Mouse (Mus musculus) forebrain, embryonic 13.5 days (tissue): ENCODE data around the gene Smim5. TPM values are rescaled to one million over a fixed set of nuclear protein-coding genes. Genes with fewer than 3 reads are reported as not detected.

Experiments
- ATAC-seq: fragments of 200-750 bp; cut with Nextera tagmentation; 2 replicates; pipeline ENCODE4 v1.8.0; 2017
- H3K27ac ChIP-seq: fragments of 300-500 bp; sonication (generic); 2 replicates; pipeline ENCODE4 v1.5.1; 2015; ENCODE audit warnings: inconsistent platforms, mild to moderate bottlenecking, moderate library complexity
- H3K27me3 ChIP-seq: fragments of 300-500 bp; sonication (generic); 2 replicates; pipeline ENCODE4 v1.6.1; 2015; ENCODE audit warnings: mild to moderate bottlenecking, inconsistent platforms
- H3K36me3 ChIP-seq: fragments of 300-500 bp; sonication (generic); 2 replicates; pipeline ENCODE4 v1.6.1; 2015; ENCODE audit warnings: mild to moderate bottlenecking, inconsistent platforms; ENCODE audit not compliant: poor library complexity, severe bottlenecking
- H3K4me1 ChIP-seq: fragments of 300-500 bp; sonication (generic); 2 replicates; pipeline ENCODE4 v1.6.1; 2015; ENCODE audit warnings: inconsistent platforms
- H3K4me2 ChIP-seq: fragments of 300-500 bp; sonication (generic); 2 replicates; pipeline ENCODE4 v1.6.1; 2015; ENCODE audit warnings: inconsistent platforms, mild to moderate bottlenecking, moderate library complexity
- H3K4me3 ChIP-seq: fragments of 300-500 bp; sonication (generic); 2 replicates; pipeline ENCODE4 v1.5.1; 2015; ENCODE audit warnings: mild to moderate bottlenecking, inconsistent platforms
- H3K9ac ChIP-seq: fragments of 300-500 bp; sonication (generic); 2 replicates; pipeline ENCODE4 v1.6.1; 2015; ENCODE audit warnings: mild to moderate bottlenecking, inconsistent platforms
- H3K9me3 ChIP-seq: fragments of 300-500 bp; sonication (generic); replicated peaks from 2 replicates; pipeline ENCODE4 v1.6.1; 2016; ENCODE audit warnings: inconsistent platforms
- WGBS: fragments of 180-500 bp; shearing (Covaris S2); methylation state at CpG from one replicate; pipeline ENCODE4 v1.1.7; 2015; 5-methylcytosine and 5-hydroxymethylcytosine counted together
- polyA plus RNA-seq: library from polyadenylated mRNA; unstranded; fragments of >200 nt; fragmentation: Nextera tagmentation; extraction: Ambion mirVana; gene quantifications from 2 replicates; pipeline ENCODE4 v1.2.1, GENCODE M21; 2015

The Smim5 gene
- polyA plus RNA-seq, 1 experiment from 2014 or later: 1.4 TPM

- H3K4me1 ChIP-seq: no peaks in the 10 kb centered on the region
- H3K9ac ChIP-seq: no peak overlapping the region
- 96% methylated on average over 5 of the region's 5 CpGs for WGBS
- H3K36me3 ChIP-seq: peaks cover 57% of the 10 kb centered on the region
- no peaks in the 10 kb centered on the region for H3K9me3 ChIP-seq
- H3K4me3 ChIP-seq: no peak overlapping the region
- H3K27ac ChIP-seq: no peak overlapping the region
- no peak overlapping the region for H3K4me2 ChIP-seq
- no peaks in the 10 kb centered on the region for H3K27me3 ChIP-seq
- no peak for ATAC-seq
These were observed 11.4 kb downstream of the Smim5 start for GRCm38 (mm10) chr11:115911134-115911561.

GRCm38 (mm10) chr11:115911632-115912376 lies 12.0 kb downstream of the Smim5 start, which contains the start of gene Smim6:
Smim6 (plus strand) TSS chr11:115912017.
- H3K4me3 ChIP-seq: no peak within 1 kb of the TSS
- H3K27me3 ChIP-seq: no peaks in the 10 kb centered on the region
- H3K36me3 ChIP-seq: peaks cover 64% of the 10 kb centered on the region
- H3K27ac ChIP-seq: no peak within 1 kb of the TSS
- WGBS: 86% methylated on average over 11 of the region's 11 CpGs
- no peak within 1 kb of the TSS for H3K4me2 ChIP-seq
- H3K9me3 ChIP-seq: no peaks in the 10 kb centered on the region
- no peak within 1 kb of the TSS for H3K9ac ChIP-seq
- no peaks in the 10 kb centered on the region for H3K4me1 ChIP-seq
- ATAC-seq: no peak

GRCm38 (mm10) chr11:115916579-115916978 lies 16.8 kb downstream of the Smim5 start:
- H3K27ac ChIP-seq: no peak overlapping the region
- WGBS: 88% methylated on average over 4 of the region's 4 CpGs
- no peaks in the 10 kb centered on the region for H3K27me3 ChIP-seq
- H3K9ac ChIP-seq: no peak overlapping the region
- H3K9me3 ChIP-seq: no peaks in the 10 kb centered on the region
- no peaks in the 10 kb centered on the region for H3K4me1 ChIP-seq
- peaks cover 58% of the 10 kb centered on the region for H3K36me3 ChIP-seq
- no peak for ATAC-seq
- H3K4me3 ChIP-seq: no peak overlapping the region
- H3K4me2 ChIP-seq: no peak overlapping the region

GRCm38 (mm10) chr11:115918637-115919036 lies 18.9 kb downstream of the Smim5 start:
- H3K36me3 ChIP-seq: peaks cover 56% of the 10 kb centered on the region
- no peak overlapping the region for H3K27ac ChIP-seq
- no peak overlapping the region for H3K9ac ChIP-seq
- H3K9me3 ChIP-seq: no peaks in the 10 kb centered on the region
- H3K4me1 ChIP-seq: no peaks in the 10 kb centered on the region
- 91% methylated on average over 5 of the region's 5 CpGs for WGBS
- H3K27me3 ChIP-seq: no peaks in the 10 kb centered on the region
- no peak overlapping the region for H3K4me3 ChIP-seq
- no peak for ATAC-seq
- H3K4me2 ChIP-seq: no peak overlapping the region

GRCm38 (mm10) chr11:115919073-115919472 lies 19.3 kb downstream of the Smim5 start:
- no peaks in the 10 kb centered on the region for H3K9me3 ChIP-seq
- H3K27me3 ChIP-seq: no peaks in the 10 kb centered on the region
- H3K4me2 ChIP-seq: no peak overlapping the region
- H3K4me1 ChIP-seq: no peaks in the 10 kb centered on the region
- 97% methylated on average over 5 of the region's 5 CpGs for WGBS
- peaks cover 55% of the 10 kb centered on the region for H3K36me3 ChIP-seq
- no peak for ATAC-seq
- H3K27ac ChIP-seq: no peak overlapping the region
- H3K9ac ChIP-seq: no peak overlapping the region
- no peak overlapping the region for H3K4me3 ChIP-seq

GRCm38 (mm10) chr11:115920110-115920818 lies 20.5 kb downstream of the Smim5 start:
- Histone ChIP-seq H3K27me3 (no peaks in the 10 kb centered on the region), H3K4me3 (no peak overlapping the region), H3K4me1 (no peaks in the 10 kb centered on the region), H3K36me3 (peaks cover 57% of the 10 kb centered on the region), H3K9ac (no peak overlapping the region), H3K27ac (no peak overlapping the region), H3K4me2 (no peak overlapping the region), H3K9me3 (no peaks in the 10 kb centered on the region)
- no peak for ATAC-seq
- WGBS: 49% methylated on average over 6 of the region's 6 CpGs

GRCm38 (mm10) chr11:115921986-115922385 lies 22.2 kb downstream of the Smim5 start:
- no peaks in the 10 kb centered on the region for H3K4me1 ChIP-seq
- H3K36me3 ChIP-seq: peaks cover 45% of the 10 kb centered on the region
- ATAC-seq: no peak
- no peak overlapping the region for H3K27ac ChIP-seq
- H3K4me2 ChIP-seq: no peak overlapping the region
- H3K9me3 ChIP-seq: no peaks in the 10 kb centered on the region
- H3K27me3 ChIP-seq: no peaks in the 10 kb centered on the region
- H3K9ac ChIP-seq: no peak overlapping the region
- H3K4me3 ChIP-seq: no peak overlapping the region
- WGBS: 88% methylated on average over 1 of the region's 1 CpGs

GRCm38 (mm10) chr11:115929031-115929430 lies 29.3 kb downstream of the Smim5 start:
- ATAC-seq: no peak
- Histone ChIP-seq H3K9me3 (no peaks in the 10 kb centered on the region), H3K4me3 (no peak overlapping the region), H3K27ac (no peak overlapping the region), H3K4me2 (no peak overlapping the region), H3K9ac (no peak overlapping the region), H3K4me1 (peaks cover 14% of the 10 kb centered on the region), H3K36me3 (peaks cover 36% of the 10 kb centered on the region), H3K27me3 (no peaks in the 10 kb centered on the region)
- WGBS: 96% methylated on average over 8 of the region's 8 CpGs

GRCm38 (mm10) chr11:115929818-115930217 lies 30.1 kb downstream of the Smim5 start:
- Histone ChIP-seq H3K27me3 (no peaks in the 10 kb centered on the region), H3K9ac (no peak overlapping the region), H3K4me3 (no peak overlapping the region), H3K36me3 (peaks cover 33% of the 10 kb centered on the region), H3K27ac (no peak overlapping the region), H3K9me3 (no peaks in the 10 kb centered on the region), H3K4me2 (no peak overlapping the region), H3K4me1 (peaks cover 22% of the 10 kb centered on the region)
- no peak for ATAC-seq
- WGBS: 91% methylated on average over 2 of the region's 3 CpGs

- no peak overlapping the region for H3K27ac ChIP-seq
- H3K4me2 ChIP-seq: no peak overlapping the region
- H3K9ac ChIP-seq: no peak overlapping the region
- WGBS: 78% methylated on average over 3 of the region's 3 CpGs
- no peak overlapping the region for H3K4me3 ChIP-seq
- no peaks in the 10 kb centered on the region for H3K27me3 ChIP-seq
- peaks cover 28% of the 10 kb centered on the region for H3K4me1 ChIP-seq
- H3K36me3 ChIP-seq: peaks cover 38% of the 10 kb centered on the region
- no peak for ATAC-seq
- no peaks in the 10 kb centered on the region for H3K9me3 ChIP-seq
These were observed 31.5 kb downstream of the Smim5 start for GRCm38 (mm10) chr11:115931235-115931634.

- Histone ChIP-seq H3K27ac (no peak within 1 kb of the TSS), H3K27me3 (no peaks in the 10 kb centered on the region), H3K4me2 (peak within 1 kb of the TSS; percentile 93), H3K36me3 (peaks cover 40% of the 10 kb centered on the region), H3K4me1 (peaks cover 28% of the 10 kb centered on the region), H3K9me3 (no peaks in the 10 kb centered on the region), H3K9ac (peak within 1 kb of the TSS; percentile 74), H3K4me3 (peak within 1 kb of the TSS; percentile 68)
- ATAC-seq: peak; percentile 100
- under 1% methylated on average over 28 of the region's 28 CpGs for WGBS
These were observed 33.5 kb downstream of the Smim5 start, which contains the start of the genes Sap30bp and Recql5 for GRCm38 (mm10) chr11:115933108-115933746. Sap30bp (plus strand) TSS chr11:115933282. Recql5 (minus strand) TSS chr11:115933477.

- ATAC-seq: peak; percentile 73
- H3K4me2 ChIP-seq: peak overlapping the region; percentile 93
- H3K4me1 ChIP-seq: peaks cover 28% of the 10 kb centered on the region
- peaks cover 38% of the 10 kb centered on the region for H3K36me3 ChIP-seq
- no peaks in the 10 kb centered on the region for H3K27me3 ChIP-seq
- WGBS: under 1% methylated on average over 16 of the region's 16 CpGs
- H3K9me3 ChIP-seq: no peaks in the 10 kb centered on the region
- peak overlapping the region; percentile 68 for H3K4me3 ChIP-seq
- peak overlapping the region; percentile 74 for H3K9ac ChIP-seq
- no peak overlapping the region for H3K27ac ChIP-seq
These were observed 34.0 kb downstream of the Smim5 start for GRCm38 (mm10) chr11:115933747-115934110.
